Mouse (Mus musculus): ENCODE results near the gene Dapl1.

Dapl1 gene

DNA sequence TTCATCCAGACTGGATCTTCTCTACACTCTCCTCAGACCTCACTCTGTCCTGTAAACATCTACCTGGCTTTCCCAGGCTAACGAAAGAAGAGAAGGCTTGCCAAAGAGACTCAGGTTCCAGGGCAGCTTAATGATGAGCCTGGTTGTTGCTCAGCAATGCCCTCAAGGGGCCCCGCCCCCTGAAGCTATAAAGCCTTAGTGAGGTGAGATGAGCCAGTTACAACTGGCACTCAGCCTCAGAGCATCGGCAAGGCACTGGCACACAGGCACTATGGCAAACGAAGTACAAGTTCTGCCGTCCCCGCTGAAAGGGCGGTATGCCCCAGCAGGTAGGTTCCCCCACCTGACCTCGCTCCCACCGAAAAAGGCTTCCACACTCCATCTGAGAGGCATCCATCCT is at the start of gene Dapl1:
Gene Dapl1 (plus strand): TSS at position 216 of the 400 bp plus-strand sequence.
- no peak for DNase-seq (ENCODE audit: extremely low spot score)

DNA sequence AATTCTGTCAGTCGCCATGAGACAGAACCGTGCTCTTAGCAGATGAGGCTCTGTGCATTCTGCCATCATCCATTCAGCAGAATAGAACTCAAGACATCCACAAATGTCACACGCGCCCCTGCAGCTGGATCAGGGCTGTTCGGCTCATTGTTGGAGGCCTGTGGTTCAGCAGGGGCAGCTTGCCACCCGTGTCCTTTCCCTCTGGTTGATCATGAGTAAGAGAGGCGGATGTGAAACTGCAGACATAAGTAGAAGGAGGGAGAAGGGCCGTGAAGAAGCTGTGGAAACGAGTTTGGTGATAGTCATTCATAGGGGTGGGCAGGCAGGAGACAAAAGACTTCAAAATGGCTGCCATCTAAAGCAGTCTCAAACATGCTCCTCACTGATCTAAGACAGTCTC is 49.6 kb upstream of the Dapl1 start:
- no peak for DNase-seq (ENCODE audit: extremely low spot score)

DNA sequence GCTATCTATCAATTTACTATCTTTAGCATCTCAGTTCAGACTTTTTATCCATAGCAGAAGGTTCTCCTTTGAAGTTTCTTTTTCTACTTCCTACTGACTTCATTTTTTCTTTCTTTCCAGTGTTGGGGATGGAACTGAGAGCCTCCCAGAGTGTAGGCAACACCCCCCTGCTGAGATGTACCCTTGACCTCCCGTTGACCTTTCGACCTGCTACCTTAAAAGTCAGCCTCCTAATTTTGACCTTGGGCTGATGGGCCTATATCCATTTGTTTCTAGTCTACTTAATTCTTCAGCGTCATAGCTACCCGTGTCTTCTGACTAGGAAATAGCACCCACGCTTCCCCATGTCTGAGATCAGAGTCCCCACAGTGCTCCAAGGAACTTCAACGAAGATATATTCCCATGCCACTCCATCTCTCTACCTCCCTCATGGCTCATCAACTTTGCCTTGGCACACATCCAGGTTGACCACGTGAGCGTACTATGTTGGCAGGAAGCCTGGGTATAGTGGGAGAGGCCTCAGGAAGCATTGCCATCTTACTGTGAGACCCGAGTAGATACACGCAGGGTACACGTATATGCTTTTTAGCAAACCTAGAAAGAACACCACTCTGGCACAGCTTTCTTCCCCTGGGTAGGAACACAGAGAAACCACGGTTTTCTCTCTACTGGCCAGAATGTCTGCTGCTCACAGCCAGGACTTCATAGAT is 46.6 kb upstream of the Dapl1 start:
- DNase-seq (ENCODE audit: extremely low spot score), result no peak

DNA sequence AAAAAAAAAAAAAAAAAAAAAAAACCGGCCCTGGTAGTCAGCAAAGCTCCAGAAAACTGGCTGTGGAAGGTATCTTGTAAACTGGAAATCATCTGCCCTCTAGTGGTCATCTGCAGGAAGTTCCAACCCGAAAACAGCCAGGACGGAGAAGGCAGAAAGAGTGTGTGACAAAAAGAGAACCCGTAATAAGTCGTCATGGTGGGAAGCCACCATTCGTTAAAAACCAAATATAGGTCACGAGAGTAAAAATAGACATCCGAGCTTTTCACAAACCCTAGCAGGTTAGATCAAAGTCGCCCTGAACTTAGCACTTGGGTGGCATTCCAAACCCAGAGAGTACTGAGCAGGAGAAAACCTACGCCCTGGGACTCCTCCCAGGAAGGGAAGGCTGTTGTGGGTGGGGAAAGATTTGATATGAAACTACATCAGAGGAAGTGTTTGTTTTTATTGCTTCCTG is 45.9 kb upstream of the Dapl1 start:
- DNase-seq (ENCODE audit: extremely low spot score), result peak; percentile 59

DNA sequence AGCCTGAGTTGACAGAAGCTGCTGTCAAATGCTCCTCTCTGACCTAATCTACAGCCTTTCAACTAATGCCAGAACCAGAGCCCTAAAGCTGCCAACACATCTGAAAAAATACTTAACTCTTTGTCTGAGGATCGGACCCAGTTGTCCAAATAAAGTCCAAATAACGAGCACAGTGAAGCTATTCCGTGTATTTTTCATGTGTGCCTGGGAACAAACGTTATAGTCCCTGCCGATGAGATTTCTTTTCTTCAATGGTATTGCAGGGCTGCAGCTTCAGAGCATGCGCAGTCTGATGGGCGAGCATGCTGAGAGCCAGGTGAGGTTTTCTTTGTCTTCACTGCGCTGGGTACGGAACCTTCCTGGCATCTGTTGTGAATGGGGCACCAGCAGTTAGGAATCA is 44.6 kb upstream of the Dapl1 start:
- DNase-seq (ENCODE audit: extremely low spot score), result no peak

DNA sequence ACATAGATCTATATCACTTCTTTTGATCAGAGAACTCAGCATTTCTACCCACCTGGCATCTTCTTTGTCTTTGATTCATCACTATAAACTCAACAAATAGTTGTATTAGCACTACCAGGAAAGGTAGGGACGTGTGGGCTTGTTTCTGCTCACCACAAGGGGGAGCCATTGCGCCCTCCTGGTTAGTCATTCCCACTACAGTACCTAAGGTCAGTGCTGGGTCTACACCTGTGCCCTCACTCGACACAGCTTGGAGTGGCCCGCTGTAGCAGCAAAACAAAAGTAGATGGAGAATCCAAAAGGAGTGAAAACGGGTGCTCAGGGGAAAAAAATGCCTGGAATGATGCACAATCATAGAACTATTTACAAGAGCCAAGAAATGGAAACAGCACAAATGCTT is 44.0 kb upstream of the Dapl1 start:
- peak; percentile 31 for DNase-seq (ENCODE audit: extremely low spot score)

DNA sequence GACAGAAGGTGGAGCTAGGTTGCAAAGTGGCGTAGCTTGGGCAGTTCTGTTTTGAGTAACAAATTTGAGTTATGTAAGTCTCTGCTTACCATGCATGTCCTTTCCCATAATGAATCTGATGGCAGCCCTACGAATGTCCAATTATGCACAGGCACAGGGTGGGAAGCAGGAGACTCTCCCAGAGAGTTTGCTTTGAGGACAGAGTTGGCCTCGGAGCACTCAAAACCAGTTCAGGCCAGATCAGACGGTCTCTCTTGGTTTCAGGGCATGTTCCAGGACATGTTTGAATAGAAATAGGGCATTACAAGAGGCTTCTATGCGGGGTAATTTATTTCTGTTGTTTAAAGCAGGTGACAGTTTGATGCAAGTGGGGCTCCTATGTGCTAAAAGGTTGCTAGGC is 42.8 kb upstream of the Dapl1 start:
- DNase-seq (ENCODE audit: extremely low spot score), result no peak

DNA sequence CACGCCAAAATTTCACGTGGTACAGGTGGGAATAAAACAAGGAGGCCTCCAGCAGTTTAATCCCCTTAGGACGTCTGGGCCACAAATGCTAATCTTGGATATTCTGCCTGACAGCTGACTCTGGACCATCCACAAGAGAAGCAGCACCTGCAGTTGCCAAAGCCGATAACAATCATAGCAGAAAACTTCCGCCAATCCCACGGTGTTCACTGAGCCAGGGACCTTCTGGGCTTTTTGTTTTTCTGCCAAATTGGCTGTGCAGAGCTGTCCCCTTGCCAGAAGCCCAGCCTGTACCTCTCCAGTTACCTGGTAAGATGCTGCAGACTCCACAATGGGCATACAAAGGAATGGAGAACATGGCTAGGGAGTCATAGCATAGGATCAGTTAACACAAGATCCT is 37.8 kb upstream of the Dapl1 start:
- no peak for DNase-seq (ENCODE audit: extremely low spot score)

DNA sequence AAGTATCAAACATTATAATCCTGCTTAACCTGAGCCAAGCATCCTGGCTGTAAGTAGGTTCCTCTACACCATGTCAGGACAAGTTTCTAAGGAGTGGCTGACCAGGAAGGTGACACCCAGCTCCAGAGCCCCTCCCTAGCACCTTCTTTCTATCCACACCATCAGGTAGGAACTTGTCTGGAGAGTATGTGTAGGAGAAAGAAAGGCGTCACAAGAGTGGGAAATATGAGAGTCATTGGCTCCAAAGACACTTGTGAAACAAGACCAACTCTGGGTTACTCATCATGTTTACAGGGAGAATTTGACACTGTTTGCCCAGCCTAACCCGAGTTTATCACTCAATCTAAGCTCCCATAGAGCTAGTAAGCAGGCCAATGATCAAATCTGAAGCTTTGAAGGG is 36.7 kb upstream of the Dapl1 start:
- no peak for DNase-seq (ENCODE audit: extremely low spot score)

DNA sequence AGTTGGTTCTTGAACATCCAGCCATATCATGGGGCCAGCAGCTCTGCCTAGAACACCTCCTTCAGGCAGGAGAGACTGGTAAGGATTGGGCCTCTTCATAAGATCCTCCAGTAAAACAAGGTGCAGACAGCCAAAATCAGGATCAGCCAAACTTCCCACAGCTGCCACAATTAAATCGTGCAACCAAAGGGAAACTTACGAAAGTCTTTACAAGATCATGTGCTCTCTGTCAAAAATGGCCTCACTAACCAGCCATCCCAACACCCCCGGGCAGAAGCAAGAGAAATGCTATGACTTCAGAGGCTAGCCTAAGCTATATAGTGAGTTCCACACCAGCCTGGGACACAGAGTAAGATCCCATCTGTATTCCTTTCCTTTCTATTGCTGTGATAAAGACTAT is 35.9 kb upstream of the Dapl1 start:
- DNase-seq (ENCODE audit: extremely low spot score), result no peak

DNA sequence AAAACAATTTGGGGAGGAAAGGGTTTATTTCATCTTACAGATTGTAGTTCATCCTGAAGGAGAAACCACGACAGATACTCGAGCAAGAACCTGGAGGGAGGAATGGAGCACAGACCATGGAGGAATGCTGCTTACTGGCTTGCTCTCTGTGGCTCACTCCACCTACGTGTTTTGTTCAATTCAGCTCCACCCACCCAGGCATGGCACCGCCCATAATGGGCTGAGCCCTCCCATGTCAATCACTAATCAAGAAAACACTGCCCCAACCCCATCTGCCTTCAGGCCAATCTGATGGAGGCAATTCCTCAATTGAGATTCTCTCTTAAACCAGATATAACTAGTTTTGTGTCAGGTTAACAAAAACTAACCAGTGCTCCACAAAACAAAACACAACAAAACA is 35.5 kb upstream of the Dapl1 start:
- DNase-seq (ENCODE audit: extremely low spot score), result no peak

DNA sequence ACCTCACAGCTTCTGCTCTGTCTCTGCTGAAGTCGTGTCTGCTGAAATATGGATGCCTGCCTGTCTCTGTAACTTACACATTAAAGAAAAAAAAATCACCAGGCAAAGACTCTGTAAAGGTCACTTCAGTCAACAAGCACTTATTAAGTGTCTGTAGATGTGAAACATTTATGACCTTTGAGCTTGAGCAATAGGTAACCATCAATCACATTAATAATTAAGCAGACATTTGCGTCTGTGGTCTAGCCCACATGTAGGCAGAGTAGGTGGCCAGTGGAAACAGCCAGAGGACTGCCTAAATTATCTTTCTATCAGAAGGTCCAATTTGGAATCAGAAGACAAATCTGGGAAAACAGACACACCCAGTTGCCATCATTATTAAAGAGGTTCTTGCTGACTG is 32.8 kb upstream of the Dapl1 start:
- DNase-seq (ENCODE audit: extremely low spot score), result no peak

DNA sequence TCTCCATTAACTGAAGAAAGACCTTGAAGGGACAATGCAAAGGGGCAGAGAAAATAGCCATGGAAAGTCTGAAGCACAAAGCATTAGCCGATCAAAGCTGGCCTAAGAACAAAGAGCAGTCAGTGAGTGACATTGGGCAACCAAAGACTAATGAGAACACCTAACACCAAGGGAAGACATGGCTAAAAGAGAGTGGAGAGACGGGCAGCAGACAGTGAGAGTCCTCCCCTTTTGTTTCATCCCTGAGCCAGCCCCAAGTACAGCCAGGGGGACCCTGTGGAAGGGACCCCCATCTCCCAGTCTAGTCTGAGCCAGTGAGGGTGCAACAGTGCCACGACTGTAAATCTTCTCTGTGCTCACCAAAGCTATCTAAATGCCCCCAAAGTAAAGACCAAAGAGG is 32.4 kb upstream of the Dapl1 start:
- no peak for DNase-seq (ENCODE audit: extremely low spot score)

DNA sequence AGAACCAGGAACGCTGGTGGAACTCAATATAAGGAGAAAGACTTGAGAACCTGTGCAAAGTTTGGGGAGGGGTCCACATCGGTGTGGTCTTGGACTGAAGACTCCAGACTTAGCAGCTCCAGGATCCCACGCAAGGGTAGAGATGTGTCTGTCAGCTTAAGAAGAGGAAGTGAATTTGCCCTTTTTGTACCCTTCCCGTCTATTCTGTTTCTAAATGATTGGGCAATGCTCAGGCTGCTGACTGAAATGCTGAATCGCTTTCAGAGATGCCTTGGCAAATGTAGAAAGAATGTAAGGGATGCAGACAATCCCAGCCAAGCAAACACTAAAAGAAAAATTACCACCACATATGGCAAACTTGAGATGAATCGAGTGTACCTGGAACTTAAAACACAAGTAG is 22.4 kb upstream of the Dapl1 start:
- no peak for DNase-seq (ENCODE audit: extremely low spot score)

DNA sequence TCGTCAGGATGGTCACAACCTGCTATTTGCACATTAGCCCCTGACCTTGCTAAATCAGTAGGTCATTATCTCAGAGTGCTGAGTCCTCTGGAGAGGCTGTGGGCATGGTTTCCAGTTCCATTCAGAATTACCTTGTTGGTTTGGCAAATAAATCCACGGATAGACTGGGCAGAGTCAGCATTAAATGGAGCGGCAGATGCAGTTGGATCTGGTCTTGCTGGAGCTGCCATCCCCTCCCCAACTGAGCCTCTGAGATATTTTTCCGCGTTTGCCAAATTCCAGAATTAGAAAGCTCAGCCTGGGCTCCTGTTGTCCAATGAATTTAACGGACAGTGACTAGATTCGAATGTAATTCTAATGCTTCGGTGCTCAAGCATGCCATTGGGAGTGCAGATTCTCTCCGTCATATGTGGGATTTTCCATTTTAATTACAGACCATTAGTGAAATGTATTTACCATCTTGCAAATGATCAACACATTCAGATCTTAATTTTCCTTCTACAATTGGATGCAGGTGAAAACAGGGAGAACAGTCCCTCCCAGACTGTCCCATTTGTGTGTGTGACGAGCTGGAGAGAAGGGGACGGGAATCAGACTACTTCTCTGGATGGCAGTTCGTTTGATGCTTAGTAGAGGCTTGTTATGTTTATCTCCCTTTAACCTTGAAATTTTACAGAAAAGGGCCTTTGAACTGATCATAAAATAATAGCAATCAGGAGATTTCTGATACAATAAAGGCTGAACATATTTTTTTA is 20.8 kb upstream of the Dapl1 start:
- no peak for DNase-seq (ENCODE audit: extremely low spot score)

DNA sequence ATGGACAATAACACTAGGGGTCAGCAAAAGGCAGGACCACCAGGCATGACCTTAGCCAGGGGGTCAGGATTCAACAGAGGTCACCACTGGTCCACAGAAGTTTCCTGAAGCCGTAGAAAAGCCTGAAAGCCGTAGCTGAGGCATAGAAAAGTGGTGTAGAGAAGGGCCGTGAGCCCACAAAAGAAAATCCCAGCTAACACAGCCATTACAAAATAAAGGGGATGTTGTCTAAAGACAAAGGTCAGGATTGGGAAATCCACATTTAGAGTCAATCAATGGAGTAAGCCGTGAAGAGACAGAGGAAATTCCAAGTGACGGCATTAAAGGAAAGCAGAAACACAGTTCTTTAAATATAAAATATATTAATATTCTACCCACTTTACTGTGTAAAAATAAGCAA is 18.8 kb upstream of the Dapl1 start:
- DNase-seq (ENCODE audit: extremely low spot score), result no peak

DNA sequence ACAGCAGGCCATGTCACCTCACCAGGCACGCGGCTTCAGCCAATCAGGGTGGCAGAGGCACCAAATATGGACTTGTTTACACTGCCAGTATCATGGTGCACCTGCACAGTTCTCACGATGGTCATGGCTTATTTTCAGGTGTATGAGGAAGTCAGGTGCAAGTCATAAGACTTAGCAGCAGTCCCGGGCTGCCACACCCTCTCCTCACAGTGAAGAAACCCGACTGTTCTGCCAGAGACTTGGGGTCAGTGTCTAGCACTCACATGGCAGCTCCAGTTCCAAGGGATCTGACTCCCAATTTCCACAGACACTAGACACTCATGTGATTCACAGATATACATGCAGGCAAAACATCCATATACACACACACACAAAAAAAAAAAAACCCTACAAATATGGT is 18.1 kb upstream of the Dapl1 start:
- DNase-seq (ENCODE audit: extremely low spot score), result no peak

DNA sequence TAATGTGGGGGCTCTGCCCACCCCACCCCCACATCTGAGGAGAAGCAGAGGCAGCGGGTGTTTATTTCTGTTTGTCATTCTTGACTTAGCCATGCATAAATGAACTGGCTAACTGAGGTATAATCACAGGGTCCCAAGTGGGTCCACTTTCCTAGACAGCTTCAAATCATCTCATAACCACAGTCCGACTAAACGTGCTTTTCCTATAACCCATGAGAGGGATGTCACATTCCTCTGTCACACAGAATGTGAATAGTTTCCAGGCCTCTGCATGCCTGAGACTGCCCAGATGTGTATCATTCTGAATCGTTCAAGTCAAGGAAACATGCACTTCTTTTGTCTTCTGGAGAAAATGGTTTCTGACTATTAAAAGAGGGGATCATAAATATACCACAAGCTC is 17.4 kb upstream of the Dapl1 start:
- no peak for DNase-seq (ENCODE audit: extremely low spot score)

DNA sequence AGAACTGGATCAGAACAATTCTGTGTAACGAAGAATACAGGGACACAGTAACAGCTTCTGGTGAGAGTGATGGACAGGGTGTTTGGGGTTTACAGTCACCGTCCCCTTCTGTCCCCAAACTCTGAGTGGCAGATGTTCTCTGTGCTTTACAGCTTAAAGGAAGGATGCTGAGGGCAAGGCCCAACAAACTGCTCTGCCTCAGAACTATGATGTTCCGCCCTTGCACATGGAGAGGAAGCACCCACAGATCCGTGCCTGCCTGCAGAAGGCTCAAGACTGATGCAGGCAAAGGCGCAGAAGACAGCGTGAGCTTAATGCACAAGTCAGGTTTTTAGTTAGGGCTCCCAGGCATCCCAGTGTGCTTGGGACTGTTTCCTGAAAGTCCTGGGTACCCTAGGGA is 16.5 kb upstream of the Dapl1 start:
- no peak for DNase-seq (ENCODE audit: extremely low spot score)

DNA sequence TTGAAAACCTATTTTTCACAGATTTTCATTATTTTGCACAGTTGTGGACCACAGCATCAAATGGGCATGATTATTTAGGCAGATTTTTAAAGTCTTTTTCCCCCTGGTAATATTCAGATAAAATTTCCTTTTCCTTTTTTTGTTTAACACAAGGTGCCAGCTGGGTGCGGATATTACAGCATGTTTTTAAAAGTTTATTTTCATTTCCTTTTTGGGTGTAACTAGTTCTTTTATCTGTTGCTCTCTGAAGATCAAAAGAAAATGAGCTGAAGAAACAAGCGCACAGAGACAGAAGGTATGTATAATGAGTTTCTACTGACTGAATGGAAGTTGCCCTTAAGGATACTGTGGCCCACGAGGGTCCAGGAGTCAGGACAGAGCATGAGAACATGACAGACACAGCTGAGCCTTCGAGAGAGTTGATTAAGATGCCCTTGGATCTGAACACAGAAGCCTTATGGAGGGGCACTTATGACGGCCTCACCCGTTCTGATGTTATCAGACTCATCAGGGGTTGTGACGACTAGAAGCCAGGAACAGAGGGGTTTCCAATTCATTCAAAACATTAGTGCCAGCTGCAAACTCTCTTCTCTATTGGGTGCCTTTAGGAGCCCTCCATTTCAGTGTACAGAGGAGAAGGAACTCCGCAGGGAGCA is 14.7 kb upstream of the Dapl1 start:
- no peak for DNase-seq (ENCODE audit: extremely low spot score)

DNA sequence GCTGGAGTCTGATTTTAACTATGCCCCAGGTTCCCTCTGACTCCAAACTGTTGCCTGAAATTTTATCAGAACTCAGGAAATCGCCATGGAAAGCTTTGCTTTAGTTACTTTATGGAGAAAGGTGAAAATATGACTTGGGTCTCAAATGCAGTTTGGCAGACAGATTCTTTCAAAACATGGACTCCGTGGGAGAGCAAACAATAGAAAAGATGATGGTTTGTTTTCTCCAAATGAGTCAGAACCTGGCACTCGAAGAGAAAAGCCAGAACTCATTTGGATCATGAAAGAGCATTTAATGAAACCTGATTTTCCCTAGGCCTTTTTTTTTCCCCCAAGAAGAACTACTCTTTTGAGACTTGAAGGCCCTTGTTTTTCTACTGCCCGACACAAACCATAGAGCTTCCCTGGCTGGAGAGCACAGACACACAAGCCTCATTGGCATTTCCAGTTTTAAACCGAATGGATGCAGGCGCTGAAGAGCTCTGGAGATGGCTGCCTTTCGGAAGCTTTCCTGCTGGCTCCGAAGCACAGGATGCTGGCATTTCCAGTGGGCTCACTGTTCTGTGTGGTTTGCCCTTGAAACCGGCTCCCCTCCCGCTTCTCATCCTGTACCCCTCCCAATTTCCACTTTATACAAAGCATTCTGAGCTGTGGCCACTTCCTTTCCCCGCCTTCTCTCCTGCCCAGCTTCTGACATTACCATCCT is 14.0 kb upstream of the Dapl1 start:
- DNase-seq (ENCODE audit: extremely low spot score), result no peak
